Mouse (Mus musculus) kidney, adult 2 months (tissue): ENCODE measurements at regions not wholly inside any gene's neighbourhood (a gene's known extent, or its start where the extent isn't known, plus 50 kb on each side); places are given as distances from the start of the nearest gene placed in this dataset.

Experiments used
- CTCF ChIP-seq: fragments of 200-500 bp; conservative IDR thresholded peaks from 2 replicates; pipeline ENCODE4 v1.5.1; 2011; ENCODE audit warnings: low read depth, mild to moderate bottlenecking, control low read depth, low read length, moderate library complexity, mixed read lengths; ENCODE audit not compliant: insufficient read depth, insufficient read length
- POLR2A ChIP-seq: fragments of 200-500 bp; IDR thresholded peaks from one replicate; pipeline ENCODE4 v1.6.1; 2011; ENCODE audit warnings: low read depth, low read length, control low read depth

GRCm38 (mm10) chr1:105105211-105105610 is 251.3 kb downstream of the Rnf152 start:
- no peak for TF ChIP-seq CTCF
- no peak for TF ChIP-seq POLR2A
